16 mouse cellular contexts compared by ENCODE assay signal in the genomic region with DNA sequence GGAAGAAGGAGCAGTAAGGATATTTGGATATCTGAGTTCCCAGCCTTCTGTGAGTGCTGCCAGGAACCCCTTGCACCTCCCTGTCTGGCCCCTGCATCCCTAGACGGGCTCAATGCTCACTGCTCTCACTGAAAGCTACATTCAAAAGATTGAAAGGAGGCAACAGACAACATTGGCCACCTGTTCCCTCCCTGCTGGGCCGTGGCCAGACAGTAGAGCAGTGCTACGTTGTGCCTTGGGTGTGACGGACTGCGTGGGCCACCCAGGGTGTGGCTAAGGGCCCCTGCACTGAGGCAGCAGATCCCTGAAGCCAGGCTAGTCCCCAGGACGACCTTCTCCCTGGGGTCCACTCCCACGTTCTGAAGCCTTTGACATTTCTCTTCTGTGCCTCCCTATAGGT. TPM values are rescaled to one million over a fixed set of nuclear protein-coding genes. Genes with fewer than 3 reads are reported as not detected.
A peak's percentile ranks its signal among the peaks of the same experiment; 100 is the strongest.
DNase-seq lines count a peak whose midpoint lies in the region; ATAC-seq and TF ChIP-seq lines count a peak whose summit lies in the region.
"Had no signal": no experiment of that assay in that cellular context is flagged by ENCODE, and none has a peak within 500 bp of the region (broad histone marks: within the 10 kb centered on the region; RNA-seq: fewer than 3 reads in every experiment).

No protein-coding gene starts in this region.

- DNase-seq in heart, adult 8-10 months (ENCODE audit: low spot score) = no peak
- DNase-seq in midbrain, embryonic 10.5 days (ENCODE audit: low spot score) = no peak
- DNase-seq in midbrain, postnatal 0 days (ENCODE audit: low spot score) = no peak
- DNase-seq in hindbrain, embryonic 14.5 days (ENCODE audit: low spot score) = no peak
- DNase-seq: cerebellum, adult 9-11 months; forebrain, postnatal 0 days; gastrocnemius, postnatal 25 days; kidney, adult 11 months; kidney, postnatal 25 days; lung, postnatal 36 days; right cerebral cortex, postnatal 4 days had no signal

- peak overlapping the region; percentile 57 for H3K27ac ChIP-seq in heart, embryonic 11.5 days (ENCODE audit: low read depth, low read length)
- H3K27ac ChIP-seq in midbrain, embryonic 10.5 days (replicated peaks) = 0 out of 2 replicates have a peak overlapping the region, but pooled peaks have one; percentile 7
- H3K27ac ChIP-seq in midbrain, postnatal 0 days (ENCODE audit: low read depth, low read length) = no peak overlapping the region
- H3K27ac ChIP-seq in hindbrain, embryonic 14.5 days = no peak overlapping the region
- H3K27ac ChIP-seq in neural tube, embryonic 15.5 days (replicated peaks) = no peak overlapping the region
- H3K27ac ChIP-seq: embryonic facial prominence, embryonic 15.5 days had no signal

- WGBS in heart, embryonic 11.5 days (ENCODE audit: insufficient replicate concordance) = 16% methylated on average over 7 of the region's 7 CpGs
- 59% methylated on average over 7 of the region's 7 CpGs for WGBS in midbrain, embryonic 10.5 days
- WGBS in midbrain, postnatal 0 days = 43% methylated on average over 7 of the region's 7 CpGs
- 27% methylated on average over 7 of the region's 7 CpGs for WGBS in hindbrain, embryonic 14.5 days
- 31% methylated on average over 7 of the region's 7 CpGs for WGBS in neural tube, embryonic 15.5 days

- peak overlapping the region; percentile 49; the same call in 1 of the 2 replicates for H3K9ac ChIP-seq in heart, embryonic 11.5 days (ENCODE audit: low read depth, low read length)
- no peak overlapping the region for H3K9ac ChIP-seq in midbrain, postnatal 0 days (replicated peaks; ENCODE audit: low read length, poor library complexity, severe bottlenecking)
- H3K9ac ChIP-seq in hindbrain, embryonic 14.5 days = no peak overlapping the region
- no peak overlapping the region for H3K9ac ChIP-seq in neural tube, embryonic 15.5 days (replicated peaks)
- H3K9ac ChIP-seq: embryonic facial prominence, embryonic 15.5 days; forebrain, postnatal 0 days had no signal

- H3K4me2 ChIP-seq in heart, embryonic 11.5 days = 0 out of 2 replicates have a peak overlapping the region, but pooled peaks have one; percentile 8
- H3K4me2 ChIP-seq in midbrain, postnatal 0 days (ENCODE audit: low read depth, low read length, poor library complexity, severe bottlenecking) = no peak overlapping the region
- H3K4me2 ChIP-seq in hindbrain, embryonic 14.5 days (replicated peaks) = no peak overlapping the region
- H3K4me2 ChIP-seq in neural tube, embryonic 15.5 days = no peak overlapping the region
- H3K4me2 ChIP-seq: embryonic facial prominence, embryonic 15.5 days; liver, embryonic 11.5 days had no signal

- H3K27me3 ChIP-seq in heart, embryonic 11.5 days (ENCODE audit: control insufficient read depth, insufficient read depth, low read length) = no peaks in the 10 kb centered on the region
- H3K27me3 ChIP-seq in midbrain, embryonic 10.5 days (ENCODE audit: low read depth, poor library complexity, severe bottlenecking) = peaks cover 20% of the 10 kb centered on the region
- H3K27me3 ChIP-seq in midbrain, postnatal 0 days (ENCODE audit: insufficient read depth, low read length) = no peaks in the 10 kb centered on the region
- H3K27me3 ChIP-seq in hindbrain, embryonic 14.5 days (ENCODE audit: control insufficient read depth, insufficient read depth, low read length) = 0 out of 2 replicates have a peak, but pooled peaks cover 3% of the 10 kb centered on the region
- no peaks in the 10 kb centered on the region for H3K27me3 ChIP-seq in neural tube, embryonic 15.5 days (replicated peaks)
- H3K27me3 ChIP-seq: embryonic facial prominence, embryonic 15.5 days had no signal

- ATAC-seq in heart, embryonic 11.5 days (replicated peaks; ENCODE audit: insufficient number of reproducible peaks, low FRiP score, low TSS enrichment) = no peak
- ATAC-seq in midbrain, postnatal 0 days (ENCODE audit: low FRiP score) = no peak
- ATAC-seq in hindbrain, embryonic 14.5 days (ENCODE audit: low FRiP score) = 0 out of 2 replicates have a peak, but pooled peaks have one; percentile 26
- ATAC-seq in neural tube, embryonic 15.5 days (ENCODE audit: low FRiP score) = 0 out of 2 replicates have a peak, but pooled peaks have one; percentile 22
- ATAC-seq in granulocyte monocyte progenitor cell, adult 5-6 weeks (replicated peaks; ENCODE audit: poor library complexity, severe bottlenecking) = no peak
- ATAC-seq: forebrain, postnatal 0 days had no signal

- no peaks in the 10 kb centered on the region for H3K9me3 ChIP-seq in heart, embryonic 11.5 days (replicated peaks; ENCODE audit: control insufficient read depth, low read length)
- H3K9me3 ChIP-seq in midbrain, embryonic 10.5 days (replicated peaks) = no peaks in the 10 kb centered on the region
- H3K9me3 ChIP-seq in midbrain, postnatal 0 days (ENCODE audit: low read length) = no peaks in the 10 kb centered on the region
- no peaks in the 10 kb centered on the region for H3K9me3 ChIP-seq in hindbrain, embryonic 14.5 days (ENCODE audit: control insufficient read depth, low read length)
- no peaks in the 10 kb centered on the region for H3K9me3 ChIP-seq in neural tube, embryonic 15.5 days (replicated peaks)
- H3K9me3 ChIP-seq: embryonic facial prominence, embryonic 15.5 days had no signal

- peaks cover 27% of the 10 kb centered on the region for H3K4me1 ChIP-seq in heart, embryonic 11.5 days (ENCODE audit: control insufficient read depth, insufficient read depth, low read length)
- H3K4me1 ChIP-seq in midbrain, embryonic 10.5 days = peaks cover 40% of the 10 kb centered on the region
- peaks cover 5% of the 10 kb centered on the region for H3K4me1 ChIP-seq in midbrain, postnatal 0 days (ENCODE audit: insufficient read depth, low read length)
- peaks cover 31% of the 10 kb centered on the region; the same call in 1 of the 2 replicates for H3K4me1 ChIP-seq in hindbrain, embryonic 14.5 days (replicated peaks; ENCODE audit: control insufficient read depth, insufficient read depth, low read length)
- H3K4me1 ChIP-seq in neural tube, embryonic 15.5 days = peaks cover 30% of the 10 kb centered on the region

- TF ChIP-seq CTCF in midbrain, postnatal 0 days (IDR thresholded peaks at IDR 0.05) = no peak

- no peaks in the 10 kb centered on the region for H3K36me3 ChIP-seq in heart, embryonic 11.5 days (ENCODE audit: control insufficient read depth, insufficient read depth, low read length)
- H3K36me3 ChIP-seq in midbrain, embryonic 10.5 days = no peaks in the 10 kb centered on the region
- H3K36me3 ChIP-seq in midbrain, postnatal 0 days (ENCODE audit: insufficient read depth, low read length) = no peaks in the 10 kb centered on the region
- H3K36me3 ChIP-seq in hindbrain, embryonic 14.5 days (replicated peaks; ENCODE audit: control insufficient read depth, insufficient read depth) = no peaks in the 10 kb centered on the region
- no peaks in the 10 kb centered on the region for H3K36me3 ChIP-seq in neural tube, embryonic 15.5 days
- H3K36me3 ChIP-seq: embryonic facial prominence, embryonic 15.5 days had no signal

- no peak overlapping the region for H3K4me3 ChIP-seq in heart, embryonic 11.5 days (ENCODE audit: low read depth, low read length)
- H3K4me3 ChIP-seq in midbrain, embryonic 10.5 days = no peak overlapping the region
- H3K4me3 ChIP-seq in midbrain, postnatal 0 days (ENCODE audit: low read depth, low read length) = no peak overlapping the region
- H3K4me3 ChIP-seq in hindbrain, embryonic 14.5 days (replicated peaks; ENCODE audit: low read length) = no peak overlapping the region
- H3K4me3 ChIP-seq in neural tube, embryonic 15.5 days (replicated peaks) = no peak overlapping the region
- H3K4me3 ChIP-seq: embryonic facial prominence, embryonic 15.5 days had no signal

RNA-seq across cellular contexts. Expression of a gene that starts 52.5 kb away (rescaled TPM):
- 0.11 and 0.25 TPM in 2 replicates for polyA plus RNA-seq in heart, embryonic 11.5 days (2014; fragmentation: Nextera tagmentation; extraction: Ambion mirVana)
- not detected for total RNA-seq in heart, adult 8-10 months (2022)
- 0.43 and 0.60 TPM in 2 replicates for polyA plus RNA-seq in midbrain, embryonic 10.5 days (2016; fragmentation: Nextera tagmentation; extraction: Ambion mirVana)
- total RNA-seq in midbrain, postnatal 0 days (2014; rRNA removed) = 0.22 and 0.33 TPM in 2 replicates
- polyA plus RNA-seq in midbrain, postnatal 0 days (2015; fragmentation: Nextera tagmentation; extraction: Ambion mirVana) = not detected in 2 replicates
- polyA plus RNA-seq in hindbrain, embryonic 14.5 days (2014; fragmentation: Nextera tagmentation; extraction: Ambion mirVana) = 0.08 and 0.12 TPM in 2 replicates
- 0.09 and 0.88 TPM in 2 replicates for polyA plus RNA-seq in neural tube, embryonic 15.5 days (2015; fragmentation: Nextera tagmentation; extraction: Ambion mirVana)
- not detected in 2 replicates for total RNA-seq in granulocyte monocyte progenitor cell, adult 5-6 weeks (2014; fragmentation: Nextera tagmentation)
- total RNA-seq in granulocyte monocyte progenitor cell, adult 5-6 weeks (2017) = 0.05 TPM in 1 of 2 replicates, not detected in the other
- total RNA-seq: forebrain, postnatal 0 days; gastrocnemius, postnatal 25 days had no signal

Comparison
In these comparisons a context has a peak if more than half of its experiments do, and no peak if none do; other contexts are left out.
1. H3K27ac ChIP-seq: peak in heart, embryonic 11.5 days (single experiment) and midbrain, embryonic 10.5 days (single experiment); none in midbrain, postnatal 0 days (single experiment), hindbrain, embryonic 14.5 days (single experiment) and neural tube, embryonic 15.5 days (single experiment).
2. ATAC-seq: peak in hindbrain, embryonic 14.5 days (single experiment) and neural tube, embryonic 15.5 days (single experiment); none in heart, embryonic 11.5 days (single experiment), midbrain, postnatal 0 days (single experiment) and granulocyte monocyte progenitor cell, adult 5-6 weeks (single experiment).